Mouse (Mus musculus) stomach, embryonic 14.5 days (tissue): ENCODE data around the gene Aqp1. TPM values are rescaled to one million over a fixed set of nuclear protein-coding genes. Genes with fewer than 3 reads are reported as not detected.
A peak's percentile ranks its signal among the peaks of the same experiment; 100 is the strongest.

Experiments
- ATAC-seq: fragments of 200-750 bp; cut with Nextera tagmentation; 2 replicates; pipeline ENCODE4 v1.8.0; 2017; ENCODE audit warnings: low read depth, moderate TSS enrichment; ENCODE audit not compliant: insufficient number of reproducible peaks, insufficient read depth, low FRiP score
- H3K27ac ChIP-seq: fragments of 300-500 bp; sonication (generic); 2 replicates; pipeline ENCODE4 v1.5.1; 2014; ENCODE audit warnings: mild to moderate bottlenecking, low read length, moderate library complexity, mixed read lengths
- H3K27me3 ChIP-seq: fragments of 300-500 bp; sonication (generic); 2 replicates; pipeline ENCODE4 v1.6.1; 2014; ENCODE audit warnings: low read length, control low read depth, mixed read lengths; ENCODE audit not compliant: control insufficient read depth, insufficient read depth
- H3K36me3 ChIP-seq: fragments of 300-500 bp; sonication (generic); 2 replicates; pipeline ENCODE4 v1.6.1; 2014; ENCODE audit warnings: mild to moderate bottlenecking, control low read depth, low read length, moderate library complexity, mixed read lengths; ENCODE audit not compliant: control insufficient read depth, insufficient read depth
- H3K4me1 ChIP-seq: fragments of 300-500 bp; sonication (generic); 2 replicates; pipeline ENCODE4 v1.6.1; 2014; ENCODE audit warnings: low read length, control low read depth, mixed read lengths; ENCODE audit not compliant: control insufficient read depth, insufficient read depth
- H3K4me2 ChIP-seq: fragments of 300-500 bp; sonication (generic); replicated peaks from 2 replicates; pipeline ENCODE4 v1.6.1; 2014; ENCODE audit warnings: low read depth, low read length, control low read depth
- H3K4me3 ChIP-seq: fragments of 300-500 bp; sonication (generic); 2 replicates; pipeline ENCODE4 v1.5.1; 2014; ENCODE audit warnings: low read depth, low read length, control low read depth
- H3K9ac ChIP-seq: fragments of 300-500 bp; sonication (generic); replicated peaks from 2 replicates; pipeline ENCODE4 v1.6.1; 2014; ENCODE audit warnings: low read depth, mild to moderate bottlenecking, control low read depth, low read length, moderate library complexity, mixed read lengths
- H3K9me3 ChIP-seq: fragments of 300-500 bp; sonication (generic); 2 replicates; pipeline ENCODE4 v1.6.1; 2016; ENCODE audit warnings: low read depth, low read length, control low read depth; ENCODE audit not compliant: control insufficient read depth
- WGBS: fragments of 180-500 bp; shearing (Covaris S2); extraction: QIAGEN DNeasy Blood & Tissue Kit; methylation state at CpG from one replicate; pipeline ENCODE4 v1.1.7; 2014; 5-methylcytosine and 5-hydroxymethylcytosine counted together
- polyA plus RNA-seq: library from polyadenylated mRNA; unstranded; fragments of >200 nt; fragmentation: Nextera tagmentation; extraction: Ambion mirVana; gene quantifications from 2 replicates; pipeline ENCODE4 v1.2.1, GENCODE M21; 2014

Gene Aqp1
- polyA plus RNA-seq, 1 experiment from 2014 or later: 2.6 TPM

GRCm38 (mm10) chr6:55337242-55337641, 1.0 kb downstream of the Aqp1 start:
- peaks cover 32% of the 10 kb centered on the region for H3K4me1 ChIP-seq

GRCm38 (mm10) chr6:55338077-55338476, 1.8 kb downstream of the Aqp1 start:
- H3K4me3 ChIP-seq: no peak overlapping the region
- H3K9ac ChIP-seq: no peak overlapping the region
- no peaks in the 10 kb centered on the region for H3K9me3 ChIP-seq
- peaks cover 30% of the 10 kb centered on the region for H3K4me1 ChIP-seq
- no peak overlapping the region for H3K4me2 ChIP-seq
- no peaks in the 10 kb centered on the region for H3K36me3 ChIP-seq
- H3K27me3 ChIP-seq: no peaks in the 10 kb centered on the region
- H3K27ac ChIP-seq: no peak overlapping the region
- WGBS: 49% methylated on average over 6 of the region's 6 CpGs
- no peak for ATAC-seq

More at GRCm38 (mm10) chr6:55337242-55337641, 1.0 kb downstream of the Aqp1 start:
- Histone ChIP-seq H3K27ac (no peak overlapping the region), H3K9ac (no peak overlapping the region), H3K36me3 (no peaks in the 10 kb centered on the region), H3K9me3 (no peaks in the 10 kb centered on the region), H3K4me2 (no peak overlapping the region), H3K4me3 (no peak overlapping the region), H3K27me3 (no peaks in the 10 kb centered on the region)
- ATAC-seq: no peak
- WGBS: 85% methylated on average over 5 of the region's 5 CpGs

- Histone ChIP-seq H3K27me3 (no peaks in the 10 kb centered on the region), H3K4me1 (peaks cover 30% of the 10 kb centered on the region), H3K4me2 (no peak overlapping the region), H3K27ac (no peak overlapping the region), H3K36me3 (no peaks in the 10 kb centered on the region), H3K4me3 (no peak overlapping the region), H3K9me3 (no peaks in the 10 kb centered on the region), H3K9ac (no peak overlapping the region)
- ATAC-seq: no peak
- 70% methylated on average over 9 of the region's 9 CpGs for WGBS
Observed at GRCm38 (mm10) chr6:55338934-55339825, 2.9 kb downstream of the Aqp1 start.

- ATAC-seq: peak; percentile 84
- H3K4me2 ChIP-seq: no peak overlapping the region
- H3K9me3 ChIP-seq: no peaks in the 10 kb centered on the region
- WGBS: 23% methylated on average over 5 of the region's 5 CpGs
- peak overlapping the region; percentile 56; the same call in 1 of the 2 replicates for H3K27ac ChIP-seq
- no peaks in the 10 kb centered on the region for H3K27me3 ChIP-seq
- no peaks in the 10 kb centered on the region for H3K36me3 ChIP-seq
- H3K9ac ChIP-seq: no peak overlapping the region
- no peak overlapping the region for H3K4me3 ChIP-seq
- peaks cover 20% of the 10 kb centered on the region for H3K4me1 ChIP-seq
Observed at GRCm38 (mm10) chr6:55341688-55342087, 5.5 kb downstream of the Aqp1 start.

- no peaks in the 10 kb centered on the region for H3K27me3 ChIP-seq
- H3K9ac ChIP-seq: no peak overlapping the region
- no peak overlapping the region for H3K27ac ChIP-seq
- H3K4me3 ChIP-seq: no peak overlapping the region
- H3K36me3 ChIP-seq: no peaks in the 10 kb centered on the region
- H3K4me1 ChIP-seq: peaks cover 19% of the 10 kb centered on the region
- H3K4me2 ChIP-seq: no peak overlapping the region
- no peaks in the 10 kb centered on the region for H3K9me3 ChIP-seq
- 54% methylated on average over 9 of the region's 9 CpGs for WGBS
- ATAC-seq: no peak
Observed at GRCm38 (mm10) chr6:55342328-55342727, 6.1 kb downstream of the Aqp1 start.

GRCm38 (mm10) chr6:55343446-55343845, 7.2 kb downstream of the Aqp1 start:
- Histone ChIP-seq H3K27ac (no peak overlapping the region), H3K4me2 (no peak overlapping the region), H3K27me3 (no peaks in the 10 kb centered on the region), H3K9me3 (no peaks in the 10 kb centered on the region), H3K4me1 (peaks cover 19% of the 10 kb centered on the region), H3K4me3 (no peak overlapping the region), H3K36me3 (no peaks in the 10 kb centered on the region), H3K9ac (no peak overlapping the region)
- WGBS: 89% methylated on average over 10 of the region's 10 CpGs
- no peak for ATAC-seq

- no peak for ATAC-seq
- no peaks in the 10 kb centered on the region for H3K9me3 ChIP-seq
- WGBS: 92% methylated on average over 9 of the region's 9 CpGs
- H3K36me3 ChIP-seq: no peaks in the 10 kb centered on the region
- no peak overlapping the region for H3K4me3 ChIP-seq
- peaks cover 16% of the 10 kb centered on the region for H3K4me1 ChIP-seq
- H3K27ac ChIP-seq: no peak overlapping the region
- H3K27me3 ChIP-seq: no peaks in the 10 kb centered on the region
- no peak overlapping the region for H3K9ac ChIP-seq
- H3K4me2 ChIP-seq: no peak overlapping the region
Observed at GRCm38 (mm10) chr6:55344291-55345016, 8.2 kb downstream of the Aqp1 start.

- no peak overlapping the region for H3K9ac ChIP-seq
- no peak overlapping the region for H3K4me3 ChIP-seq
- WGBS: 89% methylated on average over 10 of the region's 10 CpGs
- H3K27ac ChIP-seq: no peak overlapping the region
- no peak overlapping the region for H3K4me2 ChIP-seq
- H3K4me1 ChIP-seq: peaks cover 16% of the 10 kb centered on the region
- H3K36me3 ChIP-seq: no peaks in the 10 kb centered on the region
- no peaks in the 10 kb centered on the region for H3K9me3 ChIP-seq
- H3K27me3 ChIP-seq: no peaks in the 10 kb centered on the region
- ATAC-seq: no peak
Observed at GRCm38 (mm10) chr6:55345264-55345663, 9.0 kb downstream of the Aqp1 start.
